Mouse (Mus musculus) small intestine, adult 2 months (tissue): ENCODE data around the gene Olfr18. TPM values are rescaled to one million over a fixed set of nuclear protein-coding genes. Genes with fewer than 3 reads are reported as not detected.
"Not testable (repeated sequence)": the region's sequence is repeated elsewhere in the genome, so short reads cannot be mapped to it uniquely, and the experiment has no call there.

ENCODE experiments used
- H3K27ac ChIP-seq: fragments of 200-500 bp; 2 replicates; pipeline ENCODE4 v1.5.1; 2012; ENCODE audit warnings: low read depth, low read length, control low read depth, inconsistent platforms; ENCODE audit not compliant: insufficient read depth
- H3K27me3 ChIP-seq: fragments of 200-500 bp; 2 replicates; pipeline ENCODE4 v1.6.1; 2012; ENCODE audit warnings: mild to moderate bottlenecking, moderate library complexity, low read length, inconsistent platforms; ENCODE audit not compliant: control insufficient read depth, insufficient read depth
- H3K36me3 ChIP-seq: fragments of 200-500 bp; 2 replicates; pipeline ENCODE4 v1.6.1; 2012; ENCODE audit warnings: mild to moderate bottlenecking, low read length, control low read depth, inconsistent platforms; ENCODE audit not compliant: control insufficient read depth, insufficient read depth
- H3K4me1 ChIP-seq: fragments of 200-500 bp; 2 replicates; pipeline ENCODE4 v1.6.1; 2012; ENCODE audit warnings: low read length, inconsistent platforms, mixed read lengths; ENCODE audit not compliant: control insufficient read depth, insufficient read depth, insufficient read length
- H3K4me3 ChIP-seq: fragments of 200-500 bp; 2 replicates; pipeline ENCODE4 v1.5.1; 2012; ENCODE audit warnings: low read depth, mild to moderate bottlenecking, control low read depth, inconsistent platforms, low read length, moderate library complexity
- CTCF ChIP-seq: fragments of 200-500 bp; IDR thresholded peaks from 2 replicates; pipeline ENCODE4 v1.5.1; 2012; ENCODE audit warnings: low read depth, mild to moderate bottlenecking, control low read depth, inconsistent platforms, low read length, moderate library complexity, mixed read lengths; ENCODE audit not compliant: insufficient replicate concordance, insufficient read length; ENCODE audit errors: extremely low read depth
- POLR2A ChIP-seq: fragments of 200-500 bp; IDR thresholded peaks from 2 replicates; pipeline ENCODE4 v1.6.1; 2012; ENCODE audit warnings: low read depth, mild to moderate bottlenecking, control low read depth, inconsistent platforms, low read length, moderate library complexity
- WGBS: fragments of 180-500 bp; shearing (Covaris S2); methylation state at CpG from one replicate; pipeline ENCODE4 v1.1.7; 2018; 5-methylcytosine and 5-hydroxymethylcytosine counted together
- polyA plus RNA-seq: library from polyadenylated mRNA; depleted of rRNA; stranded (reverse); fragments of >200 nt; gene quantifications from 2 replicates; pipeline ENCODE4 v1.2.3, GENCODE M21; 2012; rRNA removed

Olfr18 gene
- polyA plus RNA-seq, 1 experiment: not detected

DNA sequence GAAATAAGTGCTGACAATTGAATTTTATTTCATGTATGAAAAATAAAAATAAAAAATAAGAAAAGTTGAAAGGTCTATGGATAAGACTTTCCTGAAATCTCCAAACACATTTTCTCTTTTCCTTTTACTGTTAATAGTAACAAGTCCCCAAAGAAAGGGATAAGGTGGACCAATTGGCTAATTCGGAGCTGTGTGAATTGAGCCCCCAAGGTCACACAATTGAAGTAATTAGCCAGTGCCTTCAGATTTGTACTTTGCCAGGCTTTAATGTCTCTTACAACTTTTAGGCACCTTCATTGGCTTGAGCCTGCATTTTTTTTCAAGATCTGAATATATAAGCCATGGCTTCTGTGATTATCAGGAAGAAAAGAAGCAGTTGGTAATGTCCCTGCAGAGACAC is 37.7 kb downstream of the Olfr18 start, which contains the start of gene Olfr873:
Gene Olfr873, plus strand, starts transcription at position 301 of the 400 bp plus-strand sequence.
- Histone ChIP-seq H3K4me3 (no peak within 1 kb of the TSS), H3K27me3 (no peaks in the 10 kb centered on the region), H3K36me3 (no peaks in the 10 kb centered on the region), H3K27ac (no peak within 1 kb of the TSS), H3K4me1 (no peaks in the 10 kb centered on the region)
- TF ChIP-seq POLR2A: no peak
- TF ChIP-seq CTCF: no peak
- WGBS: 84% methylated on average over 1 of the region's 1 CpGs

- not testable (repeated sequence) for H3K4me1 ChIP-seq, H3K27ac ChIP-seq, H3K4me3 ChIP-seq, H3K36me3 ChIP-seq, H3K27me3 ChIP-seq
- WGBS: 62% methylated on average over 5 of the region's 5 CpGs
These were observed 40.3 kb downstream of the Olfr18 start for GRCm38 (mm10) chr9:20295562-20295961.

DNA sequence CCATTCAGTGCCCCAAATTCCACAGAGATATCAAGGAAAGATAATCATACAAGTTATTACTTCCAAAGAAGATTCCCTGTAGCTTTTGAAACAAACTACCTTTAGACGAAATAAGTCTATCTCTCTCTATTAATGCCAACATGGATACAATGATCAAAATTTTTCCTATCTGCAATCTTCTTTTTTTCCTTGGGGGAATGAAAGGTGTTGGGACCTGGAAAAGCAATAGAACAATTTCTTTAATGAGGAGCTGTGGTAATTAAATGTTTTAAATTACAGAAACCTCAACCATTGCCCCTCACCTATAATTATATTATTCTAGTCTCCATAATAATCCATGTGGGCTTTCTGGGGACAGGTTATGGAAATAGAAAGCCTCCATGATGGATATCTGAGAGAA is 53.8 kb downstream of the Olfr18 start, which contains the start of gene Olfr39:
Gene Olfr39, plus strand, starts transcription at position 301 of the 400 bp plus-strand sequence.
- Histone ChIP-seq H3K27ac (no peak within 1 kb of the TSS), H3K36me3 (no peaks in the 10 kb centered on the region), H3K4me3 (no peak within 1 kb of the TSS), H3K27me3 (no peaks in the 10 kb centered on the region), H3K4me1 (no peaks in the 10 kb centered on the region)
- WGBS: 81% methylated on average over 1 of the region's 1 CpGs
- TF ChIP-seq CTCF (no peak), POLR2A (no peak)

Other genes with a start within 250 kb of the Olfr18 start
- gene Olfr868, start 237.5 kb downstream of the Olfr18 start, polyA plus RNA-seq: not detected in 2 replicates
- gene Olfr869, start 207.1 kb downstream of the Olfr18 start, polyA plus RNA-seq: not detected in 2 replicates
- not detected in 2 replicates for gene Olfr870, start 162.0 kb downstream of the Olfr18 start, polyA plus RNA-seq
- not detected in 2 replicates for gene Olfr871, start 123.9 kb downstream of the Olfr18 start, polyA plus RNA-seq
- not detected in 2 replicates for gene Olfr872, start 99.0 kb downstream of the Olfr18 start, polyA plus RNA-seq
- gene Olfr39, start 53.7 kb downstream of the Olfr18 start, polyA plus RNA-seq: not detected in 2 replicates
- gene Olfr873, start 37.6 kb downstream of the Olfr18 start, polyA plus RNA-seq: not detected in 2 replicates
- gene Zfp560, start 49.1 kb upstream of the Olfr18 start, polyA plus RNA-seq: 0.10 and 0.75 TPM in 2 replicates
- 0.18 and 0.51 TPM in 2 replicates for gene Zfp26, start 124.1 kb upstream of the Olfr18 start, polyA plus RNA-seq
- 1.2 and 2.3 TPM in 2 replicates for gene Zfp426, start 156.7 kb upstream of the Olfr18 start, polyA plus RNA-seq
- 0.48 and 0.75 TPM in 2 replicates for gene Zfp266, start 185.3 kb upstream of the Olfr18 start, polyA plus RNA-seq
- 0.81 and 1.0 TPM in 2 replicates for gene Zfp846, start 245.2 kb upstream of the Olfr18 start, polyA plus RNA-seq